Mouse (Mus musculus): ENCODE measurements around the gene Specc1. TPM values are rescaled to one million over a fixed set of nuclear protein-coding genes. Genes with fewer than 3 reads are reported as not detected.

The Specc1 gene
- total and polyA plus RNA-seq, 3 experiments = 7.3 to 18.6 (median 15.5) TPM

DNA sequence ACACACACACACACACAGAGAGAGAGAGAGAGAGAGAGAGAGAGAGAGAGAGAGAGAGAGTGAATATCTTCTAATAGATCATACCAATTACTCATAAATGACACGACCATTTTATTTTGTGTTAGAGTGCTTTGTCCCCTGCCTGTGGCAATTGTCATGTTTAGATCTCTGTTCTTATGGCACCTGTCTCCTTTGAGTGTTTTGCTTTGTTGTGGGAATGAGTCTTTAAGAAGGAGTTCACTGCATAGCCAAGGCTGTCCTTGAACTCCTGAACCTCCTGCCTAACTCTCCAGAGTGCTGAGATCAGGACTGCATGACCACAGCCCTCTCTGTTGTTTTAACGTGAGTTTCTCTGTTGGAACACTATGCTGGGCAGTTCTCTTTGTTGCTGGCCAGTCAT is 258.5 kb downstream of the Specc1 start:
- Histone ChIP-seq H3K9ac (ENCODE audit: insufficient read depth, low read depth) (no peak overlapping the region), H3K79me2 (replicated peaks; ENCODE audit: control insufficient read depth, extremely low read depth, insufficient read depth, poor library complexity, severe bottlenecking) (no peaks in the 10 kb centered on the region), H3K27ac (ENCODE audit: insufficient read depth, low read depth) (no peak overlapping the region), H3K27me3 (replicated peaks) (no peaks in the 10 kb centered on the region), H3K4me3 (replicated peaks in 1 of 3; ENCODE audit: low read depth in 2 of 3, low read length in 2 of 3, poor library complexity in 1 of 3) (no peak overlapping the region), H3K4me1 (ENCODE audit: control insufficient read depth in 1 of 2, insufficient read depth in 2 of 2) (peaks cover 9 to 27% of the 10 kb centered on the region in 2 experiments), H3K9me3 (replicated peaks; ENCODE audit: low read length) (no peaks in the 10 kb centered on the region), H3K36me3 (replicated peaks in 1 of 2; ENCODE audit: control insufficient read depth in 1 of 2, insufficient read depth in 1 of 2, low read length in 1 of 2) (peaks cover 0 to 8% of the 10 kb centered on the region in 2 experiments), H3K4me2 (ENCODE audit: insufficient read depth, low read depth, poor library complexity, severe bottlenecking) (no peak overlapping the region)
- dilution Hi-C loops (cut with MboI; ENCODE audit: extremely low pct_ligation_motif_present, extremely low pct_unique_long_range_greater_than_20kb, low sequenced_read_pairs) = no loop called here
- DNase-seq (ENCODE audit: extremely low read depth) = no peak
- no peak for TF ChIP-seq MAX (IDR thresholded peaks at IDR 0.05; ENCODE audit: low read length)
- TF ChIP-seq POLR2AphosphoS2 (IDR thresholded peaks at IDR 0.05; ENCODE audit: low read depth, low read length) = no peak
- no peak for TF ChIP-seq CHD2 (IDR thresholded peaks at IDR 0.05; ENCODE audit: low read length)
- TF ChIP-seq E2F4 (IDR thresholded peaks at IDR 0.05; ENCODE audit: insufficient replicate concordance, low read depth, low read length) = no peak
- in situ Hi-C loops (cut with MboI; ENCODE audit: low pct_ligation_motif_present, low pct_unique_long_range_greater_than_20kb, low sequenced_read_pairs) = no loop called here

DNA sequence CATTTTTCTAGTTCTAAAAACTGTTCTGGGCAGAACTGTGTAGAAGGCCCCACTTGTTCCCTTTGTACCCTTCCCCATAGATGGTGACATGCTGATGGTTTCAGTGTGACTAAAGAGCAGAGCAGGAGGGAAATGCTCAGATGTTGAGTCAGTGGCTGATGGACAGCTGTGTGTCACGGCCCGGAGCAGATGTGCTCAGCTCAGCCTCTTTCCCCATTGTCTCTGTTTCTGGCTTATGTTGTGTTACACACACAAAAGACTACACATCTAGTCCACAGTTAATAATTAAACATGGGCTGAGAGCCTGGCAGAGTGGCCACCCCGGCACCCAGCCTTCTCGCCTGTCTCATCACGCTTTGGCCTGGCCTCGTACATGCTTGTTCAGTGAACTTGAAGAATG is 261.2 kb downstream of the Specc1 start:
- H3K9me3 ChIP-seq (replicated peaks; ENCODE audit: low read length) = no peaks in the 10 kb centered on the region
- no peak overlapping the region for H3K4me3 ChIP-seq (replicated peaks in 1 of 3; ENCODE audit: low read depth in 2 of 3, low read length in 2 of 3, poor library complexity in 1 of 3)
- in situ Hi-C loops (cut with MboI; ENCODE audit: low pct_ligation_motif_present, low pct_unique_long_range_greater_than_20kb, low sequenced_read_pairs) = no loop called here
- H3K27me3 ChIP-seq (replicated peaks) = no peaks in the 10 kb centered on the region
- peaks cover 0 to 8% of the 10 kb centered on the region in 2 experiments for H3K36me3 ChIP-seq (replicated peaks in 1 of 2; ENCODE audit: control insufficient read depth in 1 of 2, insufficient read depth in 1 of 2, low read length in 1 of 2)
- H3K79me2 ChIP-seq (replicated peaks; ENCODE audit: control insufficient read depth, extremely low read depth, insufficient read depth, poor library complexity, severe bottlenecking) = no peaks in the 10 kb centered on the region
- H3K4me2 ChIP-seq (ENCODE audit: insufficient read depth, low read depth, poor library complexity, severe bottlenecking) = peak overlapping the region; percentile 6; the same call in 1 of the 2 replicates
- peak; percentile 74 for DNase-seq (ENCODE audit: extremely low read depth)
- H3K27ac ChIP-seq (ENCODE audit: insufficient read depth, low read depth) = peak overlapping the region; percentile 6
- peaks cover 32 to 52% of the 10 kb centered on the region in 2 experiments for H3K4me1 ChIP-seq (ENCODE audit: control insufficient read depth in 1 of 2, insufficient read depth in 2 of 2)
- dilution Hi-C loops (cut with MboI; ENCODE audit: extremely low pct_ligation_motif_present, extremely low pct_unique_long_range_greater_than_20kb, low sequenced_read_pairs) = no loop called here
- H3K9ac ChIP-seq (ENCODE audit: insufficient read depth, low read depth) = peak overlapping the region; percentile 0; the same call in 1 of the 2 replicates
- peak; percentile 54; the same call in 1 of the 2 replicates for TF ChIP-seq BHLHE40 (IDR thresholded peaks at IDR 0.05; ENCODE audit: low read depth, low read length)
- TF ChIP-seq POLR2AphosphoS2 (IDR thresholded peaks at IDR 0.05; ENCODE audit: low read depth, low read length) = no peak
- TF ChIP-seq EP300 (IDR thresholded peaks at IDR 0.05; ENCODE audit: low read length) = peak; percentile 49; the same call in 1 of the 2 replicates
- no peak for TF ChIP-seq ZC3H11A (IDR thresholded peaks at IDR 0.05; ENCODE audit: low read depth, low read length)
- TF ChIP-seq IRF4 (IDR thresholded peaks at IDR 0.05; ENCODE audit: low read depth, low read length) = peak; percentile 83
- no peak for TF ChIP-seq MAZ (IDR thresholded peaks at IDR 0.05; ENCODE audit: low read depth, low read length)
- TF ChIP-seq TBP (conservative IDR thresholded peaks at IDR 0.05; ENCODE audit: low read depth, low read length) = peak; percentile 75; the same call in 1 of the 2 replicates
- peak; percentile 33; the same call in 1 of the 2 replicates for TF ChIP-seq POLR2A (IDR thresholded peaks at IDR 0.05; ENCODE audit: low read depth, low read length)
- TF ChIP-seq E2F4 (IDR thresholded peaks at IDR 0.05; ENCODE audit: insufficient replicate concordance, low read depth, low read length) = no peak
- no peak for TF ChIP-seq KAT2A (IDR thresholded peaks at IDR 0.05; ENCODE audit: insufficient replicate concordance, low read length)
- no peak for TF ChIP-seq USF1 (IDR thresholded peaks at IDR 0.05; ENCODE audit: low read depth, low read length)
- 0 out of 2 replicates have a peak, but pooled peaks have one; percentile 22 for TF ChIP-seq RCOR1 (conservative IDR thresholded peaks at IDR 0.05; ENCODE audit: low read depth, low read length)
- peak; percentile 74 for TF ChIP-seq SIN3A (IDR thresholded peaks at IDR 0.05; ENCODE audit: low read length)
- TF ChIP-seq RAD21 (IDR thresholded peaks at IDR 0.05; ENCODE audit: low read depth, low read length) = no peak; the same call in 1 of the 2 replicates
- TF ChIP-seq GABPA (IDR thresholded peaks at IDR 0.05; ENCODE audit: insufficient replicate concordance, low read depth, low read length) = no peak
- peak; percentile 42; the same call in 1 of the 2 replicates for TF ChIP-seq JUN (IDR thresholded peaks at IDR 0.05; ENCODE audit: insufficient read depth, low read depth, low read length)
- peak; percentile 25; the same call in 1 of the 2 replicates for TF ChIP-seq MEF2A (IDR thresholded peaks at IDR 0.05; ENCODE audit: borderline replicate concordance, low read depth, low read length)
- peak; percentile 82 for TF ChIP-seq ETS1 (conservative IDR thresholded peaks at IDR 0.05; ENCODE audit: low read depth, low read length)
- no peak for TF ChIP-seq NELFE (IDR thresholded peaks at IDR 0.05; ENCODE audit: low read depth, low read length)
- TF ChIP-seq TCF12 (IDR thresholded peaks at IDR 0.05; ENCODE audit: low read depth, low read length) = peak; percentile 76
- TF ChIP-seq CTCF (conservative IDR thresholded peaks at IDR 0.05 in 1 of 2, IDR thresholded peaks at IDR 0.05 in 1 of 2; ENCODE audit: low read depth in 2 of 2, low read length in 2 of 2) = no peak
- TF ChIP-seq MXI1 (IDR thresholded peaks at IDR 0.05; ENCODE audit: low read depth, low read length) = no peak; the same call in 1 of the 2 replicates
- no peak for TF ChIP-seq NRF1 (IDR thresholded peaks at IDR 0.05; ENCODE audit: low read depth, low read length)
- no peak for TF ChIP-seq ZKSCAN1 (IDR thresholded peaks at IDR 0.05; ENCODE audit: borderline replicate concordance, low read depth, low read length)
- TF ChIP-seq CHD1 (IDR thresholded peaks at IDR 0.05; ENCODE audit: low read depth, low read length) = no peak
- no peak; the same call in 1 of the 2 replicates for TF ChIP-seq ELF1 (IDR thresholded peaks at IDR 0.05; ENCODE audit: low read depth, low read length)
- no peak for TF ChIP-seq ZMIZ1 (IDR thresholded peaks at IDR 0.05; ENCODE audit: low read depth, low read length)
- 0 out of 2 replicates have a peak, but pooled peaks have one; percentile 26 for TF ChIP-seq MAX (IDR thresholded peaks at IDR 0.05; ENCODE audit: low read length)
- no peak; the same call in 1 of the 2 replicates for TF ChIP-seq UBTF (IDR thresholded peaks at IDR 0.05; ENCODE audit: low read depth, low read length)
- TF ChIP-seq CHD2 (IDR thresholded peaks at IDR 0.05; ENCODE audit: low read length) = no peak
- TF ChIP-seq MYC (IDR thresholded peaks at IDR 0.05; ENCODE audit: low read depth, low read length) = peak; percentile 42; the same call in 1 of the 2 replicates

Measured in CH12.LX (cell line).